Comparison of ENCODE assay signal across 26 mouse cellular contexts in the genomic region with DNA sequence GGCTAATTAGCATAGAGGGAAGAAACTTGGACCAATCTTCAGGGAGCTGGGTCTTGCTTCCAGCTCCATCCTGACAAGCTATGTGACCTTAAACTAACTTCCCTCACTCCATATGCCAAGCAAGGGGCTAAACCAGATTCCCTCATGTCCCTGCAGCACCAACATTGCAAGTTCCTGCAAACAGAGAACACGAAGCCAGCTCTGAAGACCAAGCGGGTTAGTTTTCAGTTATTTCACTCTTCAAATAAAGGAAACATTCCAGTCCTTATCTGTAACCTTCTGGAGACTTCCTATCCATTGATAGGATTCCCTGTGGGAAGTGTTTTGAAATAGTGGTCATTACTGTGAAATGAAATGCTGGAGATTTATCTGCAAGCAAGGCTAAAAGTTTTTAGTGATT.
A peak's percentile ranks its signal among the peaks of the same experiment; 100 is the strongest.
DNase-seq lines count a peak whose midpoint lies in the region; ATAC-seq lines count a peak whose summit lies in the region.
"Had no signal": no experiment of that assay in that cellular context is flagged by ENCODE, and none has a peak within 500 bp of the region (broad histone marks: within the 10 kb centered on the region; RNA-seq: fewer than 3 reads in every experiment).

No protein-coding gene starts in this region.

- no peak for ATAC-seq in heart, embryonic 12.5 days (ENCODE audit: insufficient number of reproducible peaks, low FRiP score)
- ATAC-seq in limb, embryonic 15.5 days (ENCODE audit: insufficient number of reproducible peaks, low FRiP score, low TSS enrichment, low read depth): no peak
- no peak for ATAC-seq in heart, embryonic 13.5 days (ENCODE audit: extremely low read depth, insufficient number of reproducible peaks, low FRiP score, low TSS enrichment)
- ATAC-seq: hindbrain, embryonic 16.5 days had no signal

- no peak overlapping the region for H3K27ac ChIP-seq in heart, embryonic 12.5 days (ENCODE audit: poor library complexity, severe bottlenecking)
- H3K27ac ChIP-seq in limb, embryonic 15.5 days: 0 out of 2 replicates have a peak overlapping the region, but pooled peaks have one; percentile 7
- H3K27ac ChIP-seq in limb, embryonic 10.5 days: no peak overlapping the region
- H3K27ac ChIP-seq in heart, embryonic 13.5 days (replicated peaks): no peak overlapping the region
- H3K27ac ChIP-seq: forebrain, embryonic 12.5 days; layer of hippocampus, adult 2 months; midbrain, embryonic 12.5 days; neural tube, embryonic 12.5 days; stomach, embryonic 15.5 days had no signal

- H3K9me3 ChIP-seq in heart, embryonic 12.5 days (replicated peaks): no peaks in the 10 kb centered on the region
- no peaks in the 10 kb centered on the region for H3K9me3 ChIP-seq in limb, embryonic 15.5 days
- H3K9me3 ChIP-seq in limb, embryonic 10.5 days (replicated peaks): no peaks in the 10 kb centered on the region
- no peaks in the 10 kb centered on the region for H3K9me3 ChIP-seq in heart, embryonic 13.5 days
- H3K9me3 ChIP-seq: forebrain, embryonic 12.5 days; midbrain, embryonic 12.5 days; neural tube, embryonic 12.5 days; stomach, embryonic 15.5 days had no signal

- 22% methylated on average over 2 of the region's 2 CpGs for WGBS in heart, embryonic 12.5 days
- WGBS in limb, embryonic 15.5 days: 69% methylated on average over 2 of the region's 2 CpGs
- WGBS in limb, embryonic 10.5 days: 88% methylated on average over 2 of the region's 2 CpGs
- 33% methylated on average over 2 of the region's 2 CpGs for WGBS in heart, embryonic 13.5 days

- H3K4me2 ChIP-seq in heart, embryonic 12.5 days: no peak overlapping the region
- no peak overlapping the region for H3K4me2 ChIP-seq in limb, embryonic 15.5 days
- H3K4me2 ChIP-seq in heart, embryonic 13.5 days: peak overlapping the region; percentile 14; the same call in 1 of the 2 replicates
- H3K4me2 ChIP-seq: forebrain, embryonic 12.5 days; midbrain, embryonic 12.5 days; neural tube, embryonic 12.5 days; stomach, embryonic 15.5 days had no signal

- H3K27me3 ChIP-seq in heart, embryonic 12.5 days (replicated peaks): 0 out of 2 replicates have a peak, but pooled peaks cover 10% of the 10 kb centered on the region
- H3K27me3 ChIP-seq in limb, embryonic 15.5 days: no peaks in the 10 kb centered on the region
- H3K27me3 ChIP-seq in limb, embryonic 10.5 days (ENCODE audit: low read depth, poor library complexity, severe bottlenecking): no peaks in the 10 kb centered on the region; the same call in 1 of the 2 replicates
- H3K27me3 ChIP-seq in heart, embryonic 13.5 days (replicated peaks): peaks cover 4% of the 10 kb centered on the region; the same call in 1 of the 2 replicates
- H3K27me3 ChIP-seq: forebrain, embryonic 12.5 days; megakaryocyte, embryonic 14.5 days; midbrain, embryonic 12.5 days; neural tube, embryonic 12.5 days; stomach, embryonic 15.5 days had no signal

- H3K9ac ChIP-seq in heart, embryonic 12.5 days: no peak overlapping the region
- H3K9ac ChIP-seq in limb, embryonic 15.5 days: no peak overlapping the region
- H3K9ac ChIP-seq in heart, embryonic 13.5 days: no peak overlapping the region
- H3K9ac ChIP-seq: forebrain, embryonic 12.5 days; midbrain, embryonic 12.5 days; neural tube, embryonic 12.5 days; stomach, embryonic 15.5 days had no signal

- H3K4me3 ChIP-seq in heart, embryonic 12.5 days: no peak overlapping the region
- H3K4me3 ChIP-seq in limb, embryonic 15.5 days: no peak overlapping the region
- H3K4me3 ChIP-seq in limb, embryonic 10.5 days: no peak overlapping the region
- H3K4me3 ChIP-seq in heart, embryonic 13.5 days: no peak overlapping the region
- H3K4me3 ChIP-seq: forebrain, embryonic 12.5 days; layer of hippocampus, adult 2 months; megakaryocyte, embryonic 14.5 days; midbrain, embryonic 12.5 days; myocyte; neural tube, embryonic 12.5 days; stomach, embryonic 15.5 days had no signal

- DNase-seq in heart, adult 18-20 months: peak; percentile 54 to 76
- no peak for DNase-seq in limb, embryonic 10.5 days (ENCODE audit: low spot score)
- DNase-seq in skeletal muscle tissue, adult 2 months (ENCODE audit: low read depth, low spot score): peak; percentile 25
- DNase-seq in adrenal gland, postnatal 36 days: no peak
- DNase-seq: adrenal gland, postnatal 25 days; B cell, adult 2 months; cerebellum, adult 18-20 months; cerebellum, postnatal 10 days; gastrocnemius, postnatal 36 days; kidney, adult 18-20 months; kidney, postnatal 36 days; left cerebral cortex, postnatal 4 days; liver; lung, postnatal 4 days; thymus, postnatal 14 days had no signal

- peaks cover 42% of the 10 kb centered on the region for H3K4me1 ChIP-seq in heart, embryonic 12.5 days (replicated peaks)
- H3K4me1 ChIP-seq in limb, embryonic 15.5 days: no peaks in the 10 kb centered on the region; the same call in 1 of the 2 replicates
- H3K4me1 ChIP-seq in limb, embryonic 10.5 days: peaks cover 22% of the 10 kb centered on the region
- H3K4me1 ChIP-seq in heart, embryonic 13.5 days: peaks cover 48% of the 10 kb centered on the region
- H3K4me1 ChIP-seq: forebrain, embryonic 12.5 days; megakaryocyte, embryonic 14.5 days; midbrain, embryonic 12.5 days; neural tube, embryonic 12.5 days; stomach, embryonic 15.5 days had no signal

- H3K36me3 ChIP-seq in heart, embryonic 12.5 days: no peaks in the 10 kb centered on the region
- H3K36me3 ChIP-seq in limb, embryonic 15.5 days: no peaks in the 10 kb centered on the region
- no peaks in the 10 kb centered on the region for H3K36me3 ChIP-seq in limb, embryonic 10.5 days
- no peaks in the 10 kb centered on the region for H3K36me3 ChIP-seq in heart, embryonic 13.5 days
- H3K36me3 ChIP-seq: forebrain, embryonic 12.5 days; midbrain, embryonic 12.5 days; neural tube, embryonic 12.5 days; stomach, embryonic 15.5 days had no signal

Comparison
In these comparisons a context has a peak if more than half of its experiments do, and no peak if none do; other contexts are left out.
1. DNase-seq: peak in heart, adult 18-20 months (2 of 2) and skeletal muscle tissue, adult 2 months (single experiment); none in limb, embryonic 10.5 days (single experiment) and adrenal gland, postnatal 36 days (0 of 2).